Mouse (Mus musculus) activated CD4-positive, CD25-positive, alpha-beta regulatory T cell, adult 4 months (primary cell): Measurements from ENCODE around the gene Gtf2ird1. TPM values are rescaled to one million over a fixed set of nuclear protein-coding genes. Genes with fewer than 3 reads are reported as not detected.
"Not testable (repeated sequence)": the region's sequence is repeated elsewhere in the genome, so short reads cannot be mapped to it uniquely, and the experiment has no call there.

Source experiments
- ATAC-seq: one replicate; pipeline ENCODE4 v1.8.0; 2017
- polyA plus RNA-seq, 2 experiments: library from polyadenylated mRNA; unstranded; fragments of 100-300 nt; shearing (Covaris generic); gene quantifications; one replicate each; pipeline ENCODE4 v1.2.1; 2017

Gene Gtf2ird1
- polyA plus RNA-seq, 2 experiments from 2014 or later = 7.5 to 7.9 TPM

DNA sequence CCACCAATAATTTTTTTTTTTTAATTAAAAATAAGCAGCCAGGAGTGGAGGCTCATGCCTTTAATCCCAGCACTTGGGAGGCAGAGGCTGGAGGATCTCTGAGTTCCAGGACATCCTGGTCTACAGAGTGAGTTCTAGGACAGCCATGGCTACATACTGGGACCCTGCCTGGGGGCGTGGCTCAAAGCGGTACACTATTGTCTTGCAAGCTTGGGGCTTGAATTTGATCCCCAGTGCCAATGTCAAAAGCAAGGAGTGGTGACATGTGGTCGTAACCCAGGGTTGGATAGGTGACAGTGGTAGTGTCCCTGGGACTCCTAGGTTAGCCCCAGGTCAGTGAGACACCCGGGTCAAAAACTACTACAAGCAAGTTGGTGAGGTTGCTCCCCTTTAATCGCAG is 114.8 kb downstream of the Gtf2ird1 start:
- no peak for ATAC-seq

DNA sequence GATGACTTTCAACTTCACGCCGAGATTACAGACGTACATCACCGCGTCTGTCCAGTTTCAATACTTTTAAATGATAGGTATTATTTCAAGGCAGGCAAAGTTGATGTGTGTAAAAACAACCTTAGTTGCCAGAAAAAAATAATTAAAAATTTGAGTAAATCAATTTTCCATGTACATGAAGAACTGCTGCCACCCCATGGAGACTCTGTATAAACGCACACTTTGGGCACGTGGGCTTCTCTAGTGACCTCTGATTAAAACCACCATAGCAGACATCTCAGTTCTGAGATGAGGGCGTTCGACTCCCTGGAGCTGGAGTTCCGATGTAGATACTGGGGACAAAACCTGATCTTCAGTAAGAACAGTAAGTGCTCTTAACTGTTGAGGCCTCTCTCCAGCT is 115.2 kb downstream of the Gtf2ird1 start:
- peak; percentile 50 for ATAC-seq

DNA sequence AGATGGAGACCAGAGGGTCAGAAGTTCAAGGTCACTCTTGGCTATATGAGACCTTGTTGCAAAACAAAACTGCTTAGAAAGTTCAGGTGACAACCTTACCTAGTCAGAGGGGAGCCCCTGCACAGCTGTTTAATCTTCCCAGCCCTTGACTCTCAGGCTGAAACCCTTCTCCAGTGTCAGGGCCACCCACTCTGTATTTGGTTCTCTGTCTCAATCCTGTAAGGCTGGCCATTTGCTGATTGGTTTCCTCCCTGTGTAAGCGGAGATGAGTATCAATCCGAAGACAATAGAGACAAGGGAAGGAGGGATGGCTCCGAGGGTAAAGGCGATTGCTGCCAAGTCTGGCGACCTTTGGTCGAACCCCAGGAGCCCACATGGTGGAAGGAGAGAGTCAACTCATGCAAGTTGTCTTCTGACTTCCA is 116.4 kb downstream of the Gtf2ird1 start:
- no peak for ATAC-seq

DNA sequence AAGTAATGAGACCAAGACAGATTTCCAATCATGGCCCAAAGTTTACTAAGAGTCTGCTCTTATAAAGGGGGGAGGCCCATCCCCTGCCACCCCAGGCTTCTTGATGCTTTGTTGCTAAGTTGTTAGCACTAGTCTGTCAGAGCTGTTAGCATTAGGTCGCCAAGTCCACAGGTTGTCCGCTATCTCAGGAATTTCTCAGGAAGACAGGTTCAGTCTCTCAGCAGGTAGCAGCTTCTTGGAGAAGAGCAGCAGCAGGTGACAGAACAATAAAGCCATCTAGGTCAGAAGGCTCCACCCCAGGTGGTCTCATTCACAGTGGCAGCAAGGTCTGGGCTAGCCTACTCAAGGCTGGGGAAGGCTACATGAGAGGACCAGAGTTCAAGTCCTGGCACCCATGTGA is 119.5 kb downstream of the Gtf2ird1 start:
- not testable (repeated sequence) for ATAC-seq

DNA sequence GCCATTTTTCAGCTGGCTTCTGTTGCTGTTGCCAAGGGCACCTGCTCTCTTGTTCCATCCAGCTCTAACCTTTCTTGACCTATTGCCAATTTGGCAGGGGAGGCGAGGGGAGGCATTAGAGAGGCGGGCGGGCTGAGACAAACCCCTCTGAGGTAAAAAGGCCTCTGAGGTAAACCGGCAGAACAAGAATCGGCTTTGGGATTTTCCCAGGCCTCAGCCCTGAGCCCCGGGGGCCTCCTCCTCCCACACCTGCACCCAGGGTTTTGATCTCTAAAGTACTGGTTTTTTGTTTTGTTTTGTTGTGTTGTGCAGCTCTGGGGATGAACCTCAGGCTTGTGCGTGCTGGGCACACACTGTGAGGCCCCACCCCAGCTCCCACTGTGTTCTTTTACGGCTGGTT is 123.8 kb downstream of the Gtf2ird1 start:
- ATAC-seq = peak; percentile 60

DNA sequence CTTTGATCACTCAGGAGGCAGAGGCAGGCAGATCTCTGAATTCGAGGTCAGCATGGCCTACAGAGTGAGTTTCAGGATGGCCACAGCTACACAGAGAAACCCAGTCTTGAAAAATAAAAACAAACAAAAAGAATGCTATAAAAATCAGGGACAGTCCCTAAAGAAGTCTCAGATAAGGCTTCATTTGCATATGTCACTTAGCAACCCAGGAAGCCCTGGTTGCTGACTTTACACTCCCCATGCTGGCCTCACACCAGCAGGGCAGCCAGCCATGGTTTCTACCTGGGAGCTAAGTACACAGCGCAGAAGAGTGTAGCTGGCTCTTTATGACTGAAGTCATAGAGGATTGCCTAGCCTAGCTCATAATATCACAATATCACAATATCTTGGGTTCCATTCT is 126.4 kb downstream of the Gtf2ird1 start:
- ATAC-seq = peak; percentile 89

DNA sequence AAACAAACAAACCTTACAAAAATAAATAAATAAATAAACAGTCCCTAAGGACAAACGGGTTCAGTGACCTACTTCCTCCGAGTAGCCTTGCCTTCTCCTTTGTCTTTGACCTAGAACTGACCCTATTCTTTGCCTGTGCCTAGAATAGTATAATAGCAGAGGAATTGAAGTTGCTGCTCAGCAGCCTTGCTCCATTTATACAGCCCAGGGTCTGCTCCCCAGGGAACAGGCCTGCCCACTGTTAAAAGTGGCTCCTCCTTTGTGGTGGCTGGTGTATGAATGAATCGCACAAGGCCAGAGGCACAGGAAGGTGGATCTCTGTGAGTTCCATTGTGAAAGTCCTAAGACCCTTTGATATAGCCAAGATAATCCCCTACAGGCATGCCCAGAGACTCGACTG is 127.2 kb downstream of the Gtf2ird1 start:
- ATAC-seq = no peak

DNA sequence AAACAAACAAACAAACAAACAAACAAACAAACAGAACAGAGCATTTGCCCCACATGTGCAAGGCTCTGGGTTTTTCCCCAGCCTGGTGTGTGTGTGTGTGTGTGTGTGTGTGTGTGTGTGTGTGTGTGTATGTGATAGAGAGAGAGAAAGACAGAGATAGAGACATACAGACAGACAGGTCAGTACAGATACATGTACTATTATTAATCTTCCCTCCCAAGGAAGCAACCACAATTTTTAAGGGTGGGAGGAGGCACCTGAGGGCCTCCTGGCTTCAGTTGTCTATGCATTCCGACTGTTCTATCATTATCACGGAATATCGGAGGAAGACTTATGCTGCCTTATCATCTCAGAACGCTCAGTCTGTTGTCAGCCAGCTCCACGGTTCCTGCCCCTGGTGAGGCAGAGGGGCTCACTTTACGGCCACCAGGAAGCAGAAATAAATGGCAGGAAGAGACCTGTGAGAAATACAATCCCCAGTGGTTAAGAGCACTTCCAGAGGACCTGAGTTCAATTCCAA is 128.0 kb downstream of the Gtf2ird1 start:
- no peak for ATAC-seq

DNA sequence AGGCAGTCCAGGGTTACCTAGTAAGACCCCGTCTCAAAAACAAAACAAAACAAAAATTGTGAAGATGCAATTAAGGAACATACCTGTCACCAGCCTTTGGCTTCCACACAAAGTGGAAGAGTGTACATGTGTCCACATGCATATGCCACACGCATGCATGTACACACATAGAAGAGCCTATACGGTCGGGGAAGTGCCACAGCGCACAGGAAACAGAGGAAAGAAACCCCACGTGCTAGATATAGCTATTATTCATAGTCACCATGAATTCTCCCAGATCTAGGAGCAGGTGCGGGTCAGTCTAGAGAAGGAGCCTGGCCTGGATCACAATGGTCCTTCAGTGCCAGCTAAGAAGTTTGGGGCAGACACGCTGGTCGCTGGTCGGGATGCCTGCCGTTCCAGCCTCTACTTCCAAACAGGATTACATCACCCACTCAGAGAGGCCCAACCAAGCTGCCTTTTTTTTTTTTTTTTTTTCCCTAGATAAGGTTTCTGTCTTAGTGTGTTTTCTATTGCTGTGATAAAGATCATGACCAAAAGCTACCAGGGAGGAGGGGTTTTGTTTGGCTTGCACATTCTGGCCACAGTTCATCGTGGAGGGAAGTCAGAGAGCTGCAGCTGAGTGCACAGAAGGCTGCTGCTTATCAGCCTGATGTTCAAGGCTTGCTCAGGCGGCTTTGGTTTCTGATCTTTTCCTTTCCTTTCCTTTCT is 130.5 kb downstream of the Gtf2ird1 start:
- ATAC-seq = peak; percentile 21

DNA sequence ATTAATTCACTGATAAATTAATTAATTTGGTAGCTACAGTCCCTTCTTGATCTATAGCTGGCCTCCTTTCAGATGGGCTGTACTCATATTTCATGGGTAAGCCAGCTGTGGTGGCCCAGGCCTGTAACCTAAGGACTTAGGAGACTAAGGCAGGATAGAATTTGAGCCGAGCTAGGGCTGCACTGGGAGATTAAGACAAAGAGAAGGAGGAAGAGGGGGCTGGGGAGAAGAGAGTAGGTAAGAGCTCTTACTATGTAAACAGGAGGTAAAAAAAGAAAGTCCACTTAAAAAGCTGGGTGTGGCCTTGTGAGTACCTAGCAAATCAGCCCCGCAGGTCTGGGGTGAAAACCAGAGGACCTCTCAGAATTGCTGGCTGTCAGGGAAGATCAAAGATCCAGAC is 132.6 kb downstream of the Gtf2ird1 start:
- ATAC-seq = no peak

DNA sequence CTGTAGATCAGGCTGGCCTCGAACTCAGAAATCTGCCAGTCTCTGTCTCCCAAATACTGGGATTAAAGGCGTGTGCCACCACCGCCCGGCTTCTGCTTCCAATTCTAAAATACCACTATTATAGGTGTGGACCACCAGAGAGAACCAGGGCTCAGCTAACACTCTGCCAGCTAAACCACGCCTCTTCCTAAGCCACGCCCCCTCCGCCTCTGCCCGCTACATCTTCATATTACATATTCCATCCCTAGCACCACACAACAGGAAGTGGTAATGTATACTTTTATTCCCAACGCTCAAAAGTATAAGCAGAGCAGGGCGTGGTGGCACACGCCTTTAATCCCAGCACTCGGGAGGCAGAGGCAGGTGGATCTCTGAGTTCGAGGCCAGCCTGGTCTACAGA is 133.2 kb downstream of the Gtf2ird1 start:
- peak; percentile 64 for ATAC-seq

DNA sequence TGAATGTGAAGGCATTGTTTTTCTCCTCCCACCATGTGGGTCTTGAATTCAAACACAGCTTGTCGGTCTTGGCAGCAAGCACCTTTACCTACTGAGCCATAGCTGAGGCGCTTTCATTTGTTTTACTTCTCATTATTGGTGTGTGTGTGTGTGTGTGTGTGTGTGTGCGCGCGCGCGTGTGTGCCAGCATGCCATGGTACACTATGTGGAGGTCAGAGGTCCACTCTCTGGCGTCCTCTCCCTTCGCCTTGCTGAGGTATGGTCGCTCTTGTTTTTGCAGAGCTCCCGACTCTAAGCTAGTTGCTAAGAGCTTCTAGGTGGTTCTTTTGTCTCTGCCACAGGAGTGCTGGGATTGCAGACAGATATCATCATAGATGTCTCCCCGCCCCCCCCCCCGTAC is 134.2 kb downstream of the Gtf2ird1 start:
- ATAC-seq = no peak

DNA sequence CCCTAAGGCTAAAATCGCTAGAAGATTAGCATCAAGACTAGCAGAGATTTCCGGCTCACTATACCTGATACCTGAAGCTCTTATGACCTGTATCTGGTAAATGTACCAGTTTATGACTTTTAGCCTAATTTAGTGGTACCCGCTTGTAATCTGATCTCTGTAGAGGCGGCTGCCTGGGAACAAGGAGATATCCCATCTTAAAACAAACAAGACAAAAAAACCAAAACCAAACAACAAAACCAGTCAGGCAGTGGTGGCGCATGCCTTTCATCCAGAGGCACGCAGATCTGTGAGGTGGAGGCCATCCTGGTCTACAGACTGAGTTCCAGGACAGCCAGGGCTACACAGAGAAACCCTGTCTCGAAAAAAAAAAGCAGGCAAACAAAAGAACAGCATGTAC is 134.8 kb downstream of the Gtf2ird1 start:
- ATAC-seq = no peak

DNA sequence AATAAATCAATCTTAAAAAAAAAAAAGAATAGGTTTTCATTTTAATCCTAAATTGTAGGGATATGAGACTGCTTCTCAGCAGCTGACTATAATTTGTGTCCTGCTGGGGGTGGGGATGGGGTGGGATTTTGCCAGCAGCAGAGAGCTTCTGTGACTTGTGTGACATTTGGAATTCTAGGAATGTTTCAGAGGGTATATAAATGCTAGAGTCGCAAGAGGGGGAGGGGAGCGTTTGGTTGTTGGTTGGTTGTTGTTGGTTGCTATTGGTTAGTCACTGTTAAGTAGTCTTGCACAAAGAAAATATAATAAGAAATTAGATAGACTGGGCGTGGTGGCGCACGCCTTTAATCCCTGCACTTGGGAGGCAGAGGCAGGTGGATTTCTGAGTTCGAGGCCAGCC is 137.6 kb downstream of the Gtf2ird1 start:
- ATAC-seq = no peak

DNA sequence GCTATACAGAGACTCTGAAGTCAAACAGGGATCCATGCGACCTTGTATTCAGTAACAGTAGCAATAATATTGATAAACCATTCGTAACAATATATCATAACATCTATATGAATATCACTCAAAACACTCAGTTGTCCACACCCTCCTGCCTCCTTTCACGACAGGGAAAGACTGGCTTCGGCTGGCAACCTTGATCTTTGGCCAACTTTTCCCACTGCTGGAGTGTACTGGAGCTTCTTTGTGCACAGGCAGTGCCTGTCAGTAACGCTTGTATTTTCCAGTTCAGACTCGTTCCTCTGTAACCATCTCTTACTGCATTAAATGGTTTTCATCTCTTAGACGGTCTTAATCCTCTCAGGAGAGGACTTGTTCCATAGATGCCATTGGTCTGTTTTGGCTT is 139.8 kb downstream of the Gtf2ird1 start:
- ATAC-seq = no peak

DNA sequence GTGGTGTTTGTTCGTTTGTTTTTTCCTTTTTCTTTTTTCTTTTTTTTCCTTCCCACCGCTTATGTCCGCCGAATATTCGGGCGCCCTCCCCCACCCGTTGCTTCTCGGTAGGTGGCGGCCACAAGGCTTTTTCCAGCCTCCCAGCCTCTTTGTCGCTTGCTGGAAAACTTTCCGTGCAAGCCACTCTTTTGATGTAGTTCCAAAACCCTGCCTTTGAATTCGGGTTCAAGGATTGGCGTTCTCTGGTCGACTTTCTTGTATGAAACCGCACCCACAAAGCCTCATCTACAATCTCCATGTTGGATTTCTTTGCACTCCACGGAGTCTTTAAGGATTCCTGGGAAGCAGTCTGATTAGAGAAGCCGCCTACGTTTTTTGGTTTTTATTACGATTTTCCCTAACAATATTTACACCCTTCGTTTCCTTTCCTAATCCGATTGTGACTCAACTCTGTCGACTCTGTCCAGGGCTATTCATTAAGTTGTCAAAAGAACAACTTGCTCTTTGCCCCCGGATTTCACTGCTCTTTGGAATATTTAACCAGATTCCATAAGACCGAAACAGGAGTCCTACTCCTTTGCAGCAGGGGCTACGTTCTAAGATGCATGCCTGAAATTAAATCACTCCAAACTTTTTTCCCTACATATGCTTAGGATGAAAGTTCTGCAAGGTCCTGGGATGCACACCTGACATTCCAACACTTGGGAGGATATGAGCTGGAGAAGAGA is 140.7 kb downstream of the Gtf2ird1 start:
- ATAC-seq = no peak

DNA sequence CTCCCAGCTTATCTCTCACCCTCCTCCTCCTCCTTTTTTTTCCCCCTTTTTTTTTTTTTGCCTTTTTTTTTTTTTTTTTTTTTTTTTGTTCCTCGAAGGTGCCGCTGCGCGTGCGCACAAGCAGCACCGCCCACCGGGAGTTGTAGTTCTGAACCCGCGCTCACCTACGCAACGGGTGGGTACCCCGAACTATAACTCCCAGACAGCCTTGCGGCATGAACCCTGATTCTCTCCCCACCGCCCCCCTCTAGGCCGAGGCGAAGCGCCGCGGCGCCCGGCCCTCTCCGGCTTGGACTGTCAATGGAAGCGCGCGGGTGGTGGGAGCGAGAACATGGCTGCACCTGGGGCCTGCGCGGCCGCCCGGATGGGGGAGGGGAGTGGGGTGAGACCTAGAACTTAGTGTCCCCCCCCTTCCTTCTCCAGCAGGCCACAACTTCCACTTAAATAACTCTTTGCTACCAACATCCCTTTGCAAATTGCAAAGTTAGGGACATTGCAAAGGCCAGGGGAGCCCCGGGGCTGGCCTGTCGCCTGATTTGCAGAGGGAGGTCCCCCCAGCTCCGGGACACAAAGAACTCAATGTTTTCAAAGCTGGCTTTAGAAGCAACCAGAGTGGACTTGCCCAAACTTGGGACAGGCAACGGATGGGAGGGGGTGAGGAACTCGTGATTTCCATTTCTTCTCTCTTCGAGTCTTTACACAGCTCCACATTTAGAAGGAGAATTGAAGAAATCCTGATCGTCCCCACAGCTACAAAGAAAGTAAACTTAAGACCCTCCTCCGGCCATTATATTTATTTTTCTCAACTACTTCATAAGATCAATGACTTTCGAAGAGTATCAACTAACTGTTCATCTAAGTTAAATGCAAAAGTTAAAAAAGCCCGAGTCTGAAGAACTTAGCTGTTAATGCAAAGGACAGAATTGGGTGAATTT is 141.6 kb downstream of the Gtf2ird1 start, which contains the start of gene Gtf2i:
TSS of gene Gtf2i (minus strand) at position 73 of the 935 bp plus-strand sequence.
- ATAC-seq = peak; percentile 83

DNA sequence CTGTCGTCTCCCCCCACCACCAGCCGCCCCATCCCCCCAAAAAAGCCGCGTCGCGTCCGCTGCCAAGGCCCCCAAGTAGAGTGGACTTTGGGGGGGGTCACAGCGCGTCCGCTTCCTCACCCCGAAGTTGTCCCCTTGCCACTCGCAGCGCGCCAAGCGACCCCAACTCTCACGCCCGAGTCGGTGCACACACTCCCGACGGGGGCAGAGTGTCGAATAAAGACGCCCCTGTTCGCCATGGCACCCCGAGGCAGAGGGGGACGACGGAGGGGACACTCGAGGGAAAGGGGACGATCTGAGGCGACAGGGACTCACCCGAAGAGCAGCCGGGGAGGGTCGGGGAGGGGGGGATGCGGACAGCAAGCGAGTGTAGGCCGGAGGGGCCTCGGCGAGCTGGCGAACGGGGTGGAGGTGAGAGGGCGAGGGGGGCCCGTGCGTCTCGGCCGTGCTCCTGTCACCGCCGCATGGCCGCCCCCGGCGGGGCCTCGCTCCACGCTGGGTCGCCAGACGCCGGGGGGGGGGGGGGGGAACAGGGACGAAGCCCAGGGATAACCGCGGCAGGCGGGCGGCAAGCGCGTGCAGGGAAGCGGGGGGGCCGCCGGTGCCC is 142.3 kb downstream of the Gtf2ird1 start:
- no peak for ATAC-seq

DNA sequence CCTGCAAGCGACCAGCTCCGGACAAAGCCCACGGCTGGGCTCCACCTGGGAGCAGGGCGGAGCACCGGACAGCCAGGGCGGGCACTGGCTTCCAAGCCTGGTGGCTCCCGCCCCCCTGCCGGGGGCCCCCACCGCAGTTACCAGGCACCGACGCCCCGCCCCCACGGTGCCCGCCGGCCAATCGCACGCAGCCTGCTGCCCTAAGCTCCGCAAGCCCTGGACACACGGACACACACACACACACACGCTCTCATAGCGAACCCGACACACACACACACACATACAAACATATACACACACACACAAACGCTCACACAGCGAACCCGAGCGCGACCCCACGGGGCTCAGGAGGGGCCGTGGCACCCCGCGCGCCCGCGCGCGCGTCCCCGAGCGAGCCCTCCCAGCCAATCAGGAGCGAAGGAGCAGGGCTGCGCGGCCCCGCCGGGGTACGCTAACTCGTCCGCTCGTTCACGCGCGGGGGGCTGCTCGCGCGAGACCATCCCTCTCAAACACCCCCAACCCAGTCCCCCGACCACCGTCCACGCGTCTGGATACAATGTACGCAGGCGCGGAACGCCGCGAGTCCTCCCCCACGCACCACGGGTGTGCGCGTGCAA is 143.0 kb downstream of the Gtf2ird1 start:
- ATAC-seq = peak; percentile 52

DNA sequence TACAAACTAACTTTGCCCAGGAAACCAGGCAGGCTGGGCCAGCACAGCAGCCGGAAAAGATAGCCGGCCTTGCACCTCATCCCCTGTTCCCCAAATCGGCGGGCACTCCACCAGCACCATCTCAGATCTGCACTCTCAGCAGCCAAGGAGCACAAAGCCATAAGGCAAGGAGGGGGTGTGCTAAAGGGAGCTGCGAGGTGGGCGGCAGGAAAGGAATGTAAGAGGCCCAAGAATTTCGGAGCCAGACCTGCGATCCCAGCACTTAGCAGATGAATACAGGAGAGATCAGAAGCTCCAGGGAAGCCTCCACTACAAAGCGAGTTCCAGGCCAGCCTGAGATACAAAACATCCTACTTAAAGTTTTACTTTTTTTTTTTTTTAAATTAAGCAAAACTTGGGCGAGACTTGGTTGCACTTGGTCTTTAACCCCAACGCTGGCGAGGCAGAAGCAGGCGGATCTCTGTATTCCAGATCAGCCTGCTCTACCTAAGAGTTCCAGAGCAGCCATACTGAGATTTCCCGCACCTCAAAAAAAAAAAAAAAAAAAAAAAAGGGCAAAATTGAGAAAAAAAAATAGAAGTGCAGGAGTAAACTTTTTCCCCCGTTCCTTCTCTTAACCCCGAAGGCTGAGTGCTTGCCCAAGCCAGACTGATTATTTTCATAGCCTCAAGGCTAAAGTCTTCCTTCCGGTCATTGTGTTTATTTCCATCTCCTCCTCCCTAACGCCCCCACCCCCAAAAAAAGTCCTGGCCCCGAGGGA is 143.6 kb downstream of the Gtf2ird1 start:
- ATAC-seq = no peak

DNA sequence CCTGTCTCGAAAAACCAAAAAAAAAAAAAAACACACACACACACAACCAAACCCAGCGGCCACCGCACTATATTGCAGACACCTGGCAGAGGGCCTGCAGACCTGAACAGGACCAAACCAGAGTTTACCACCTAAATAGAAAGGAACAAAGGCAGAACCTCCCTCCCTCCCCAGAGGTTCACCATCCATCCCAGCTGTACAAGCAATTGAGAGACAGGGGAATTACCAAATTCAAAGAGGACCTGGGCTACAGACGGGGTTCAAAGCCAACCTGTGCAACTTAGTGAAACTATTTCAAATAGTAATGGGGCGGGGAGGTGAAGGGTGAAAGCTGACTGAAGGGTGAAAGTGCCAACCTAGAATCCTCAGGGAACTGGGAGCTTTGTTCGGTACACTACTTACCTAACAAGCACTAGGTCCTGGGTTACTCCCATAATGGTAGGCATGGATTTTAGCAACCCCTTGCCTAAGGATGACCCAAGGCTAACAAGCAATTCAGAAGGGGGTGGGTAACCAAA is 144.6 kb downstream of the Gtf2ird1 start:
- no peak for ATAC-seq
